ENCODE assay signal across 22 mouse cellular contexts in the genomic region with DNA sequence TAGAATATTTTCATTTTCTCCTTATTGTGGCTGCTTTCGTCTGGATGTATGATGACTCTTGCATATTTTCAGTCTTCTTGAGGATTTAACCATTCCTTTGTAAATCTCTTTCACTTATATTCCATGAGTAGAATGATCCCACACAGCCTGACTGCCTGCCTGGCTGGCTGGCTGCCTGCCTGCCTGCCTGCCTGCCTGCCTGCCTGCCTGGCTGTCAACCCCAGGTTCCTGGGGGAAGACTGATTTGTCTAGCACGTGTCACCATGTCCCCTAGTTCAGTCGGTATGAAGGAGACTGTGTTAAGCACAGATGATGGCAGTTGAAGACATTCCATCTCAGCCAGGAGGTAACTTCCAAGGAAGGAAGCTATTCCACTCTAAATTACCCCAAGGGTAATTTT.
A peak's percentile ranks its signal among the peaks of the same experiment; 100 is the strongest.
DNase-seq lines count a peak whose midpoint lies in the region; ATAC-seq and TF ChIP-seq lines count a peak whose summit lies in the region.
"Had no signal": no experiment of that assay in that cellular context is flagged by ENCODE, and none has a peak within 500 bp of the region (broad histone marks: within the 10 kb centered on the region; RNA-seq: fewer than 3 reads in every experiment).

No protein-coding gene starts in this region.

- no peak for TF ChIP-seq RAD21 in MEL (IDR thresholded peaks at IDR 0.05; ENCODE audit: low read depth, low read length)

- no peak for ATAC-seq in cerebellum, adult (ENCODE audit: insufficient number of reproducible peaks, low FRiP score, low TSS enrichment)
- ATAC-seq: forebrain, embryonic 13.5 days; intestine, postnatal 0 days had no signal

- TF ChIP-seq POLR2A in MEL (IDR thresholded peaks at IDR 0.05; ENCODE audit: control insufficient read depth in 1 of 2, insufficient read depth in 1 of 2, low read depth in 1 of 2, low read length in 2 of 2, poor library complexity in 1 of 2): no peak
- no peak for TF ChIP-seq POLR2A in brain, embryonic 14.5 days (IDR thresholded peaks at IDR 0.05; ENCODE audit: borderline replicate concordance, extremely low read depth, insufficient read depth, insufficient read length, poor library complexity, severe bottlenecking)

- TF ChIP-seq CTCF in MEL (IDR thresholded peaks at IDR 0.05 in 2 of 3, conservative IDR thresholded peaks at IDR 0.05 in 1 of 3; ENCODE audit: control insufficient read depth in 1 of 3, insufficient read depth in 1 of 3, low read depth in 2 of 3, low read length in 3 of 3, poor library complexity in 1 of 3, severe bottlenecking in 1 of 3): no peak
- TF ChIP-seq CTCF in brain, embryonic 14.5 days (IDR thresholded peaks at IDR 0.05; ENCODE audit: borderline replicate concordance, extremely low read depth, insufficient read depth, insufficient read length): no peak

- no peaks in the 10 kb centered on the region for H3K79me2 ChIP-seq in MEL (ENCODE audit: control insufficient read depth, insufficient read depth, low read length, poor library complexity)

- no peak for TF ChIP-seq EP300 in MEL (IDR thresholded peaks at IDR 0.05; ENCODE audit: low read depth in 1 of 2, low read length in 2 of 2)

- no peak overlapping the region for H3K9ac ChIP-seq in MEL (ENCODE audit: control insufficient read depth, low read depth, low read length, poor library complexity, severe bottlenecking)
- H3K9ac ChIP-seq: forebrain, embryonic 13.5 days; hindbrain, embryonic 12.5 days; hindbrain, embryonic 15.5 days; kidney, embryonic 15.5 days had no signal

- no peaks in the 10 kb centered on the region for H3K36me3 ChIP-seq in MEL (ENCODE audit: control insufficient read depth in 1 of 2, insufficient read depth in 2 of 2, low read length in 2 of 2)
- H3K36me3 ChIP-seq: forebrain, embryonic 10.5 days; G1E; hindbrain, embryonic 12.5 days; hindbrain, embryonic 15.5 days; kidney, embryonic 15.5 days had no signal

- H3K27ac ChIP-seq in MEL (ENCODE audit: control insufficient read depth, low read depth, low read length): no peak overlapping the region
- H3K27ac ChIP-seq: forebrain, embryonic 10.5 days; forebrain, embryonic 13.5 days; heart, adult 2 months; hindbrain, embryonic 12.5 days; hindbrain, embryonic 15.5 days; kidney, embryonic 15.5 days had no signal

- no peaks in the 10 kb centered on the region for H3K9me3 ChIP-seq in MEL (replicated peaks; ENCODE audit: insufficient read depth, low read length)
- H3K9me3 ChIP-seq: forebrain, embryonic 10.5 days; forebrain, embryonic 13.5 days; hindbrain, embryonic 12.5 days; hindbrain, embryonic 15.5 days; kidney, embryonic 15.5 days had no signal

- no peak overlapping the region for H3K4me3 ChIP-seq in MEL (ENCODE audit: control insufficient read depth in 1 of 2, insufficient read depth in 1 of 2, low read depth in 2 of 2, low read length in 2 of 2)
- H3K4me3 ChIP-seq: forebrain, embryonic 10.5 days; forebrain, embryonic 13.5 days; heart, adult 2 months; hindbrain, embryonic 12.5 days; hindbrain, embryonic 15.5 days; kidney, embryonic 15.5 days had no signal

- H3K4me1 ChIP-seq in MEL (ENCODE audit: control insufficient read depth in 1 of 2, insufficient read depth in 2 of 2, low read length in 2 of 2): no peaks in the 10 kb centered on the region
- H3K4me1 ChIP-seq: forebrain, embryonic 10.5 days; forebrain, embryonic 13.5 days; kidney, embryonic 15.5 days had no signal

- no peaks in the 10 kb centered on the region for H3K27me3 ChIP-seq in MEL (ENCODE audit: control insufficient read depth in 1 of 2, insufficient read depth in 2 of 2, low read length in 2 of 2)
- H3K27me3 ChIP-seq: CH12.LX; forebrain, embryonic 13.5 days had no signal

- peak; percentile 22 to 26 for DNase-seq in cerebellum, adult 18-20 months
- peak; percentile 21 to 45 for DNase-seq in cerebellum, postnatal 10 days
- DNase-seq in cerebellum, adult 9-10 months: no peak
- DNase-seq in MEL (ENCODE audit: low read depth, low spot score): peak; percentile 20
- DNase-seq in brain, embryonic 14.5 days (ENCODE audit: low read depth): peak; percentile 27
- DNase-seq in urinary bladder, postnatal 4 days (ENCODE audit: low spot score in 2 of 2): no peak
- DNase-seq in spleen, postnatal 10 days (ENCODE audit: low spot score in 2 of 2): no peak
- DNase-seq: adrenal gland, adult 2 months; adrenal gland, postnatal 14 days; B cell, adult 2 months; gastrocnemius, postnatal 25 days; heart, adult 2 months; kidney, adult 2 months had no signal

TF ChIP-seq in MEL, 35 proteins besides CTCF, POLR2A, EP300 and RAD21:
- TF ChIP-seq NRF1 (IDR thresholded peaks at IDR 0.05; ENCODE audit: insufficient read depth, low read depth, low read length, poor library complexity, severe bottlenecking) (no peak), CHD2 (IDR thresholded peaks at IDR 0.05; ENCODE audit: low read length) (no peak), ELF1 (IDR thresholded peaks at IDR 0.05; ENCODE audit: low read depth, low read length) (no peak), JUND (IDR thresholded peaks at IDR 0.05; ENCODE audit: low read depth, low read length) (no peak), MEF2A (IDR thresholded peaks at IDR 0.05; ENCODE audit: extremely low read depth, insufficient replicate concordance, low read depth, low read length, poor library complexity, severe bottlenecking) (no peak), MAZ (IDR thresholded peaks at IDR 0.05; ENCODE audit: low read depth, low read length) (no peak), TBP (IDR thresholded peaks at IDR 0.05; ENCODE audit: low read depth, low read length) (no peak), ZNF384 (IDR thresholded peaks at IDR 0.05; ENCODE audit: low read depth, low read length) (no peak), MAX (IDR thresholded peaks at IDR 0.05; ENCODE audit: low read length) (no peak), HCFC1 (IDR thresholded peaks at IDR 0.05; ENCODE audit: low read depth, low read length) (no peak), ETS1 (IDR thresholded peaks at IDR 0.05; ENCODE audit: low read depth, low read length) (no peak), SMC3 (IDR thresholded peaks at IDR 0.05; ENCODE audit: low read depth, low read length) (no peak), E2F4 (IDR thresholded peaks at IDR 0.05; ENCODE audit: borderline replicate concordance, low read depth, low read length) (no peak), ZC3H11A (IDR thresholded peaks at IDR 0.05; ENCODE audit: low read depth, low read length) (no peak), POLR2AphosphoS5 (IDR thresholded peaks at IDR 0.05; ENCODE audit: borderline replicate concordance, low read depth, low read length) (no peak), MYB (IDR thresholded peaks at IDR 0.05; ENCODE audit: low read depth, low read length) (no peak), TAL1 (IDR thresholded peaks at IDR 0.05; ENCODE audit: low read length) (no peak), GATA1 (IDR thresholded peaks at IDR 0.05; ENCODE audit: low read depth, low read length) (no peak)

Comparison
In these comparisons a context has a peak if more than half of its experiments do, and no peak if none do; other contexts are left out.
1. DNase-seq: peak in cerebellum, adult 18-20 months (2 of 2), cerebellum, postnatal 10 days (2 of 2), MEL (single experiment) and brain, embryonic 14.5 days (single experiment); none in cerebellum, adult 9-10 months (single experiment), urinary bladder, postnatal 4 days (0 of 2) and spleen, postnatal 10 days (0 of 2).